In the genomic region with DNA sequence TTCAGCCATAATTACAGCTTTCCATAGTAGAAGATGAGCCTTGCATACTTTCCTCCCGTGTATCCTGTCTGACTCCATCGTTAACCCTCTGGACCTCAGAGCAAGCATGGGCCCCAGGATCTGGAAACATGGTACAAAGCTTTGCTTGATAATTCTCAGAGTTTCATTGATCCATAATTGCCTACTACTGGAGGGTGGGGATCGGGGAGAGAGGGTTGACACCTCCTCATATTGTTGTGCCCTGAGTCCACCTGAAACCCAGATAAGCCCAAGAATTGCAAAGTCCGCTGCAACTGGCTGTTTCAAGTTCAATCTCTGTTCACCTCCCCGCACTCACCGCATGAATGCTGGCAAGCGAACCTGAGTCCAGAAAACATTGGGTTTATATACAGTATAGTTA, we compare ENCODE assay signal across 7 mouse cellular contexts.
"Had no signal": no experiment of that assay in that cellular context is flagged by ENCODE, and none has a peak within 500 bp of the region (broad histone marks: within the 10 kb centered on the region; RNA-seq: fewer than 3 reads in every experiment).

No protein-coding gene starts in this region.

- DNase-seq: kidney, adult 2 months; kidney, postnatal 36 days; lung, adult 18-20 months had no signal

- H3K4me3 ChIP-seq: liver, embryonic 12.5 days; liver, embryonic 15.5 days; midbrain, embryonic 12.5 days had no signal

- H3K4me2 ChIP-seq: liver, embryonic 12.5 days; liver, embryonic 15.5 days had no signal

- H3K9ac ChIP-seq: liver, embryonic 12.5 days; liver, embryonic 15.5 days; midbrain, embryonic 12.5 days had no signal

- ATAC-seq: liver, embryonic 12.5 days had no signal

- H3K36me3 ChIP-seq: liver, embryonic 12.5 days; liver, embryonic 15.5 days; midbrain, embryonic 12.5 days had no signal

- H3K27ac ChIP-seq: liver, embryonic 12.5 days; liver, embryonic 15.5 days; macrophage; midbrain, embryonic 12.5 days had no signal

- H3K9me3 ChIP-seq: liver, embryonic 12.5 days; liver, embryonic 15.5 days; midbrain, embryonic 12.5 days had no signal

- H3K27me3 ChIP-seq: liver, embryonic 12.5 days; liver, embryonic 15.5 days; midbrain, embryonic 12.5 days had no signal
